Mouse (Mus musculus): ENCODE data around the gene Tet2. TPM values are rescaled to one million over a fixed set of nuclear protein-coding genes. Genes with fewer than 3 reads are reported as not detected.

Tet2 gene
- polyA plus RNA-seq, 2 experiments, result 2.4 to 2.5 TPM

GRCm38 (mm10) chr3:133429394-133430173, 115.4 kb downstream of the Tet2 start:
- WGBS (ENCODE audit: insufficient replicate concordance), result 61% methylated on average over 4 of the region's 4 CpGs
- H3K4me1 ChIP-seq (replicated peaks; ENCODE audit: control insufficient read depth in 2 of 2, insufficient read depth in 2 of 2, low read length in 1 of 2), result no peaks in the 10 kb centered on the region
- H3K36me3 ChIP-seq (replicated peaks; ENCODE audit: control insufficient read depth, insufficient read depth, low read depth), result no peaks in the 10 kb centered on the region
- DNase-seq (ENCODE audit: low read depth in 3 of 3, low spot score in 3 of 3) (no peak), ATAC-seq (ENCODE audit: insufficient read depth) (no peak)
- no peak overlapping the region for H3K9ac ChIP-seq (replicated peaks)
- no peak overlapping the region for H3K4me3 ChIP-seq (ENCODE audit: insufficient read depth in 1 of 2, low read depth in 2 of 2, low read length in 2 of 2)
- no peaks in the 10 kb centered on the region for H3K27me3 ChIP-seq (ENCODE audit: control insufficient read depth, insufficient read depth, low read length)
- no peak overlapping the region for H3K27ac ChIP-seq
- no peak overlapping the region for H3K4me2 ChIP-seq (ENCODE audit: low read depth)
- H3K9me3 ChIP-seq (ENCODE audit: control insufficient read depth, low read length), result no peaks in the 10 kb centered on the region
- TF ChIP-seq CTCF (IDR thresholded peaks at IDR 0.05; ENCODE audit: low read depth), result no peak

GRCm38 (mm10) chr3:133428003-133428402, 116.9 kb downstream of the Tet2 start:
- H3K36me3 ChIP-seq (replicated peaks; ENCODE audit: control insufficient read depth, insufficient read depth, low read depth), result no peaks in the 10 kb centered on the region
- H3K4me1 ChIP-seq (replicated peaks; ENCODE audit: control insufficient read depth in 2 of 2, insufficient read depth in 2 of 2, low read length in 1 of 2), result no peaks in the 10 kb centered on the region
- no peak overlapping the region for H3K27ac ChIP-seq
- no peak for DNase-seq (ENCODE audit: low read depth in 3 of 3, low spot score in 3 of 3)
- H3K4me2 ChIP-seq (ENCODE audit: low read depth), result no peak overlapping the region
- no peaks in the 10 kb centered on the region for H3K9me3 ChIP-seq (ENCODE audit: control insufficient read depth, low read length)
- no peak overlapping the region for H3K4me3 ChIP-seq (ENCODE audit: insufficient read depth in 1 of 2, low read depth in 2 of 2, low read length in 2 of 2)
- no peaks in the 10 kb centered on the region for H3K27me3 ChIP-seq (ENCODE audit: control insufficient read depth, insufficient read depth, low read length)
- no peak for TF ChIP-seq EP300 (IDR thresholded peaks at IDR 0.05; ENCODE audit: low read depth)
- TF ChIP-seq CTCF (IDR thresholded peaks at IDR 0.05; ENCODE audit: low read depth), result no peak
- no peak for ATAC-seq (ENCODE audit: insufficient read depth)
- no peak overlapping the region for H3K9ac ChIP-seq (replicated peaks)
- WGBS (ENCODE audit: insufficient replicate concordance), result 51% methylated on average over 4 of the region's 4 CpGs

- H3K4me2 ChIP-seq (ENCODE audit: low read depth), result no peak overlapping the region
- no peaks in the 10 kb centered on the region for H3K27me3 ChIP-seq (ENCODE audit: control insufficient read depth, insufficient read depth, low read length)
- H3K4me1 ChIP-seq (replicated peaks; ENCODE audit: control insufficient read depth in 2 of 2, insufficient read depth in 2 of 2, low read length in 1 of 2), result no peaks in the 10 kb centered on the region
- no peak overlapping the region for H3K27ac ChIP-seq
- ATAC-seq (ENCODE audit: insufficient read depth), result no peak
- TF ChIP-seq CTCF (IDR thresholded peaks at IDR 0.05; ENCODE audit: low read depth) (no peak), EP300 (IDR thresholded peaks at IDR 0.05; ENCODE audit: low read depth) (no peak)
- H3K36me3 ChIP-seq (replicated peaks; ENCODE audit: control insufficient read depth, insufficient read depth, low read depth), result no peaks in the 10 kb centered on the region
- no peak overlapping the region for H3K4me3 ChIP-seq (ENCODE audit: insufficient read depth in 1 of 2, low read depth in 2 of 2, low read length in 2 of 2)
- no peaks in the 10 kb centered on the region for H3K9me3 ChIP-seq (ENCODE audit: control insufficient read depth, low read length)
- no peak overlapping the region for H3K9ac ChIP-seq (replicated peaks)
- DNase-seq (ENCODE audit: low read depth in 3 of 3, low spot score in 3 of 3), result no peak
Observed at GRCm38 (mm10) chr3:133423073-133423472, 121.9 kb downstream of the Tet2 start.

- H3K4me1 ChIP-seq (replicated peaks; ENCODE audit: control insufficient read depth in 2 of 2, insufficient read depth in 2 of 2, low read length in 1 of 2), result no peaks in the 10 kb centered on the region
- no peaks in the 10 kb centered on the region for H3K9me3 ChIP-seq (ENCODE audit: control insufficient read depth, low read length)
- no peak overlapping the region for H3K9ac ChIP-seq (replicated peaks)
- TF ChIP-seq EP300 (IDR thresholded peaks at IDR 0.05; ENCODE audit: low read depth), result no peak
- TF ChIP-seq CTCF (IDR thresholded peaks at IDR 0.05; ENCODE audit: low read depth), result no peak
- ATAC-seq (ENCODE audit: insufficient read depth) (no peak), DNase-seq (ENCODE audit: low read depth in 3 of 3, low spot score in 3 of 3) (no peak)
- no peak overlapping the region for H3K4me2 ChIP-seq (ENCODE audit: low read depth)
- 62% methylated on average over 4 of the region's 4 CpGs for WGBS (ENCODE audit: insufficient replicate concordance)
- H3K36me3 ChIP-seq (replicated peaks; ENCODE audit: control insufficient read depth, insufficient read depth, low read depth), result no peaks in the 10 kb centered on the region
- no peak overlapping the region for H3K27ac ChIP-seq
- H3K4me3 ChIP-seq (ENCODE audit: insufficient read depth in 1 of 2, low read depth in 2 of 2, low read length in 2 of 2), result no peak overlapping the region
- H3K27me3 ChIP-seq (ENCODE audit: control insufficient read depth, insufficient read depth, low read length), result no peaks in the 10 kb centered on the region
Observed at GRCm38 (mm10) chr3:133414747-133415146, 130.2 kb downstream of the Tet2 start.

Small RNAs within 50 kb of the gene (microRNA-seq; reads per million reads assigned to microRNA genes)
- gene Gm25042, result not detected

Other genes starting within 250 kb of the Tet2 start
- gene Ppa2, start 235.0 kb downstream of the Tet2 start, polyA plus RNA-seq (2012; rRNA removed), result 8.6 and 18.4 TPM in 2 replicates
- gene Ppa2, start 235.0 kb downstream of the Tet2 start, polyA plus RNA-seq (2014; fragmentation: Nextera tagmentation; extraction: Ambion mirVana), result 42.1 and 47.1 TPM in 2 replicates

All from liver, embryonic 14.5 days (tissue).